Mouse (Mus musculus) heart, embryonic 12.5 days (tissue): ENCODE data around the gene Zfp526. TPM values are rescaled to one million over a fixed set of nuclear protein-coding genes. Genes with fewer than 3 reads are reported as not detected.
"Not testable (repeated sequence)": the region's sequence is repeated elsewhere in the genome, so short reads cannot be mapped to it uniquely, and the experiment has no call there.

Experiments used
- ATAC-seq: fragments of 200-750 bp; cut with Nextera tagmentation; 2 replicates; pipeline ENCODE4 v1.8.0; 2017; ENCODE audit warnings: moderate TSS enrichment, moderate library complexity; ENCODE audit not compliant: insufficient number of reproducible peaks, low FRiP score
- H3K27ac ChIP-seq: fragments of 300-500 bp; sonication (generic); 2 replicates; pipeline ENCODE4 v1.5.1; 2016; ENCODE audit warnings: mild to moderate bottlenecking, moderate library complexity; ENCODE audit not compliant: poor library complexity, severe bottlenecking
- H3K27me3 ChIP-seq: fragments of 300-500 bp; sonication (generic); replicated peaks from 2 replicates; pipeline ENCODE4 v1.6.1; 2016; ENCODE audit warnings: mild to moderate bottlenecking, moderate library complexity
- H3K36me3 ChIP-seq: fragments of 300-500 bp; sonication (generic); 2 replicates; pipeline ENCODE4 v1.6.1; 2016; ENCODE audit warnings: mild to moderate bottlenecking, moderate library complexity
- H3K4me1 ChIP-seq: fragments of 300-500 bp; sonication (generic); replicated peaks from 2 replicates; pipeline ENCODE4 v1.6.1; 2016; ENCODE audit warnings: mild to moderate bottlenecking
- H3K4me2 ChIP-seq: fragments of 300-500 bp; sonication (generic); 2 replicates; pipeline ENCODE4 v1.6.1; 2016; ENCODE audit warnings: mild to moderate bottlenecking, moderate library complexity
- H3K4me3 ChIP-seq: fragments of 300-500 bp; sonication (generic); 2 replicates; pipeline ENCODE4 v1.5.1; 2016; ENCODE audit warnings: mild to moderate bottlenecking
- H3K9ac ChIP-seq: fragments of 300-500 bp; sonication (generic); 2 replicates; pipeline ENCODE4 v1.6.1; 2016; ENCODE audit warnings: mild to moderate bottlenecking, moderate library complexity
- H3K9me3 ChIP-seq: fragments of 300-500 bp; sonication (generic); replicated peaks from 2 replicates; pipeline ENCODE4 v1.6.1; 2016; ENCODE audit warnings: mild to moderate bottlenecking, moderate library complexity
- WGBS: fragments of 180-500 bp; shearing (Covaris S2); methylation state at CpG from one replicate; pipeline ENCODE4 v1.1.7; 2016; 5-methylcytosine and 5-hydroxymethylcytosine counted together
- polyA plus RNA-seq: library from polyadenylated mRNA; unstranded; fragments of >200 nt; fragmentation: Nextera tagmentation; extraction: Ambion mirVana; gene quantifications from 2 replicates; pipeline ENCODE4 v1.2.1, GENCODE M21; 2016

Gene Zfp526
- polyA plus RNA-seq, 1 experiment from 2014 or later: 2.3 TPM

GRCm38 (mm10) chr7:25251822-25252221, 30.6 kb downstream of the Zfp526 start:
- WGBS: 23% methylated on average over 8 of the region's 8 CpGs
- Histone ChIP-seq H3K27me3 (no peaks in the 10 kb centered on the region), H3K9me3 (no peaks in the 10 kb centered on the region), H3K9ac (peak overlapping the region; percentile 97), H3K4me1 (peaks cover 28% of the 10 kb centered on the region), H3K27ac (peak overlapping the region; percentile 98), H3K4me3 (peak overlapping the region; percentile 95), H3K36me3 (no peaks in the 10 kb centered on the region), H3K4me2 (peak overlapping the region; percentile 96)
- no peak for ATAC-seq

- Histone ChIP-seq H3K4me1 (peaks cover 4% of the 10 kb centered on the region; the same call in 1 of the 2 replicates), H3K9me3 (no peaks in the 10 kb centered on the region), H3K27me3 (no peaks in the 10 kb centered on the region), H3K27ac (no peak overlapping the region), H3K9ac (no peak overlapping the region), H3K4me2 (no peak overlapping the region), H3K36me3 (no peaks in the 10 kb centered on the region), H3K4me3 (no peak overlapping the region)
- no peak for ATAC-seq
- WGBS: 82% methylated on average over 1 of the region's 1 CpGs
Measured at GRCm38 (mm10) chr7:25261896-25262295, 40.7 kb downstream of the Zfp526 start.

- no peak for ATAC-seq
- Histone ChIP-seq H3K4me1 (peaks cover 11% of the 10 kb centered on the region), H3K4me3 (no peak overlapping the region), H3K27me3 (no peaks in the 10 kb centered on the region), H3K9ac (no peak overlapping the region), H3K36me3 (no peaks in the 10 kb centered on the region), H3K4me2 (no peak overlapping the region), H3K27ac (no peak overlapping the region), H3K9me3 (no peaks in the 10 kb centered on the region)
- 30% methylated on average over 17 of the region's 17 CpGs for WGBS
Measured at GRCm38 (mm10) chr7:25263968-25264870, 43.0 kb downstream of the Zfp526 start.

GRCm38 (mm10) chr7:25265743-25266142, 44.5 kb downstream of the Zfp526 start:
- not testable (repeated sequence) for H3K4me2 ChIP-seq, H3K27ac ChIP-seq, H3K4me3 ChIP-seq, H3K27me3 ChIP-seq, H3K9ac ChIP-seq, H3K9me3 ChIP-seq, H3K36me3 ChIP-seq, ATAC-seq
- peaks cover 24% of the 10 kb centered on the region for H3K4me1 ChIP-seq
- WGBS: 61% methylated on average over 5 of the region's 5 CpGs

GRCm38 (mm10) chr7:25266180-25266962, 45.1 kb downstream of the Zfp526 start:
- ATAC-seq: no peak
- H3K27ac ChIP-seq: no peak overlapping the region
- no peak overlapping the region for H3K9ac ChIP-seq
- WGBS: 71% methylated on average over 8 of the region's 8 CpGs
- H3K4me1 ChIP-seq: peaks cover 24% of the 10 kb centered on the region
- H3K9me3 ChIP-seq: no peaks in the 10 kb centered on the region
- H3K4me2 ChIP-seq: peak overlapping the region; percentile 67; the same call in 1 of the 2 replicates
- H3K36me3 ChIP-seq: peaks cover 7% of the 10 kb centered on the region
- no peak overlapping the region for H3K4me3 ChIP-seq
- H3K27me3 ChIP-seq: no peaks in the 10 kb centered on the region

- 0% methylated on average over 29 of the region's 29 CpGs for WGBS
- no peaks in the 10 kb centered on the region for H3K27me3 ChIP-seq
- peak within 1 kb of the TSS; percentile 82 for H3K4me2 ChIP-seq
- H3K27ac ChIP-seq: peak within 1 kb of the TSS; percentile 85
- H3K36me3 ChIP-seq: peaks cover 17% of the 10 kb centered on the region
- H3K4me1 ChIP-seq: peaks cover 28% of the 10 kb centered on the region
- peak within 1 kb of the TSS; percentile 97 for H3K9ac ChIP-seq
- H3K9me3 ChIP-seq: no peaks in the 10 kb centered on the region
- ATAC-seq: peak; percentile 91
- peak within 1 kb of the TSS; percentile 93 for H3K4me3 ChIP-seq
Measured at GRCm38 (mm10) chr7:25267301-25267750, 46.1 kb downstream of the Zfp526 start, which contains the start of gene Cic. Cic (plus strand) TSS chr7:25267704.

GRCm38 (mm10) chr7:25267751-25268463, 46.7 kb downstream of the Zfp526 start:
- H3K36me3 ChIP-seq: peaks cover 22% of the 10 kb centered on the region
- H3K27ac ChIP-seq: peak overlapping the region; percentile 85
- peak; percentile 93 for ATAC-seq
- H3K9me3 ChIP-seq: no peaks in the 10 kb centered on the region
- WGBS: under 1% methylated on average over 33 of the region's 33 CpGs
- H3K4me2 ChIP-seq: peak overlapping the region; percentile 82
- H3K9ac ChIP-seq: peak overlapping the region; percentile 97
- no peaks in the 10 kb centered on the region for H3K27me3 ChIP-seq
- peak overlapping the region; percentile 93 for H3K4me3 ChIP-seq
- H3K4me1 ChIP-seq: peaks cover 33% of the 10 kb centered on the region

GRCm38 (mm10) chr7:25268588-25268987, 47.4 kb downstream of the Zfp526 start:
- peak overlapping the region; percentile 93 for H3K4me3 ChIP-seq
- peaks cover 40% of the 10 kb centered on the region for H3K4me1 ChIP-seq
- H3K27ac ChIP-seq: peak overlapping the region; percentile 85
- ATAC-seq: no peak
- no peaks in the 10 kb centered on the region for H3K9me3 ChIP-seq
- peak overlapping the region; percentile 82 for H3K4me2 ChIP-seq
- no peaks in the 10 kb centered on the region for H3K27me3 ChIP-seq
- 3% methylated on average over 7 of the region's 7 CpGs for WGBS
- H3K36me3 ChIP-seq: peaks cover 29% of the 10 kb centered on the region
- H3K9ac ChIP-seq: peak overlapping the region; percentile 97

GRCm38 (mm10) chr7:25269029-25269428, 47.8 kb downstream of the Zfp526 start:
- Histone ChIP-seq H3K4me1 (peaks cover 44% of the 10 kb centered on the region), H3K4me3 (peak overlapping the region; percentile 93), H3K36me3 (peaks cover 33% of the 10 kb centered on the region), H3K27me3 (no peaks in the 10 kb centered on the region), H3K4me2 (peak overlapping the region; percentile 82), H3K27ac (peak overlapping the region; percentile 85), H3K9me3 (no peaks in the 10 kb centered on the region), H3K9ac (peak overlapping the region; percentile 97)
- 40% methylated on average over 4 of the region's 4 CpGs for WGBS
- ATAC-seq: no peak

- Histone ChIP-seq H3K36me3 (peaks cover 34% of the 10 kb centered on the region), H3K4me2 (peak overlapping the region; percentile 82), H3K4me3 (peak overlapping the region; percentile 93; the same call in 1 of the 2 replicates), H3K9ac (peak overlapping the region; percentile 97), H3K27ac (no peak overlapping the region), H3K27me3 (no peaks in the 10 kb centered on the region), H3K9me3 (no peaks in the 10 kb centered on the region), H3K4me1 (peaks cover 51% of the 10 kb centered on the region)
- 81% methylated on average over 8 of the region's 8 CpGs for WGBS
- no peak for ATAC-seq
Measured at GRCm38 (mm10) chr7:25269545-25270271, 48.5 kb downstream of the Zfp526 start.
